Mouse (Mus musculus) gastrocnemius, postnatal 4 days (tissue): ENCODE results near the gene Sst. TPM values are rescaled to one million over a fixed set of nuclear protein-coding genes. Genes with fewer than 3 reads are reported as not detected.

Experiments
- DNase-seq, 2 experiments: peaks; one replicate each; pipeline ENCODE4 v3.0.0; 2021 to 2022; ENCODE audit warnings: low spot score in 2 of 2, mixed read lengths in 2 of 2
- total RNA-seq, 2 experiments: library from RNA; stranded (reverse); gene quantifications; 2 replicates each; pipeline ENCODE4 v1.2.3; 2021

The Sst gene
- total RNA-seq, 2 experiments from 2014 or later, result not detected

- DNase-seq, result no peak
Measured at GRCm38 (mm10) chr16:23887910-23888579, 2.7 kb downstream of the Sst start.

- DNase-seq, result no peak
Measured at GRCm38 (mm10) chr16:23885098-23885497, 5.7 kb downstream of the Sst start.

- no peak for DNase-seq
Measured at GRCm38 (mm10) chr16:23855242-23855641, 35.5 kb downstream of the Sst start.

- no peak for DNase-seq
Measured at GRCm38 (mm10) chr16:23849720-23850119, 41.0 kb downstream of the Sst start.

GRCm38 (mm10) chr16:23849176-23849575 is 41.6 kb downstream of the Sst start:
- DNase-seq, result no peak

GRCm38 (mm10) chr16:23844622-23845021 is 46.1 kb downstream of the Sst start:
- no peak for DNase-seq

GRCm38 (mm10) chr16:23842609-23843008 is 48.1 kb downstream of the Sst start:
- DNase-seq, result no peak

Other genes starting within 250 kb of the Sst start
- not detected for gene Rtp2, start 41.4 kb upstream of the Sst start, total RNA-seq
- not detected for gene Gm37419, start 97.5 kb upstream of the Sst start, total RNA-seq
- gene Bcl6, start 97.9 kb upstream of the Sst start, total RNA-seq, result 10 to 100 TPM; 11.1 to 11.3 TPM